Mouse (Mus musculus): ENCODE results near the gene P2ry4.

DNA sequence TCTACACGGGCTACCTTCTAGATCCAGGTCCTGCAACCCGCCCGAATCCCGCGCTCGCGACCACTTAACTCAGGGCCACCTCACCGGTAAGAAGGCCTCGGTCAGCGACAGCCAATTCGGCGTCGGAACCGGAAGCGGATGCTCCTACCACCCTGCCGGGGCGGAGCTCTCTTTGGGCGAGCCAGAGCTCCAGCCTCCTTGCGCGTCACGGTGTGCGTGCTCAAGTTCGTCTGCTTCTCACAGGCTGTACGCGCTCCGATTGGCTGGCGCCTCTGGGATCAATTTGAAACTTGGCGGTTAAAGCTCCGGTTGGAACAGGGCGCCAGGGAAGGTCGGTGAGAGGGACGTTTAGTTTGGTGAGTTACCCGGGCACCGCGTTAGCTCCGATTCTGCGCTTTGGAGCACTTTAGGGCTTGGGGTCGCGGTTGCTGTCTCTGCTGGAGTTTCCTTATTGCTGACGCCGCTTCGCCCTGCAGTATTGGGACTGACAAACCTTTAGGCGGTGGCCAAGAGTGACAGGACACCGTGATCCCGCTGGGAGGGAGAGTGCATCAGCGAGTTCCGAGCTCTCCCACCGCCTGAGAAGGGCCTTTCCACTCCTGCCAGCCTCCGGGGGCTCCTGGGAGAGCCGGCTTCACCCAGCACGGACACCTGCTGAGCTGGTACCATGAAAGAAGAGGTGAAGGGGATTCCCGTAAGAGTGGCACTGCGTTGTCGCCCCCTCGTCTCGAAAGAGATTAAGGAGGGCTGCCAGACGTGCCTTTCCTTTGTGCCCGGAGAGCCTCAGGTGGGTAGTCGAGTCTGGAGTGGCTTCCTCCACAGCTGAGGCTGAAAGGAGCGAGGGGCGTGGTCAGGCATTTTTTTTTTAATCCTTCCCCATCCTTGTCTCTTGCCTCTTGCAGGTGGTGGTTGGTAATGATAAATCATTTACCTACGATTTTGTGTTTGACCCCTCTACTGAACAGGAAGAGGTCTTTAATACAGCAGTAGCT lies 31.4 kb upstream of the P2ry4 start, which contains the start of gene Pdzd11:
- no peak for TF ChIP-seq CTCF (IDR thresholded peaks at IDR 0.05; ENCODE audit: extremely low read depth, insufficient read depth, low read length)
- TF ChIP-seq POLR2A (IDR thresholded peaks at IDR 0.05; ENCODE audit: extremely low read depth, insufficient read depth, low read length), result peak; percentile 61; the same call in 1 of the 2 replicates
